9 mouse cellular contexts compared by ENCODE assay signal in the genomic region with DNA sequence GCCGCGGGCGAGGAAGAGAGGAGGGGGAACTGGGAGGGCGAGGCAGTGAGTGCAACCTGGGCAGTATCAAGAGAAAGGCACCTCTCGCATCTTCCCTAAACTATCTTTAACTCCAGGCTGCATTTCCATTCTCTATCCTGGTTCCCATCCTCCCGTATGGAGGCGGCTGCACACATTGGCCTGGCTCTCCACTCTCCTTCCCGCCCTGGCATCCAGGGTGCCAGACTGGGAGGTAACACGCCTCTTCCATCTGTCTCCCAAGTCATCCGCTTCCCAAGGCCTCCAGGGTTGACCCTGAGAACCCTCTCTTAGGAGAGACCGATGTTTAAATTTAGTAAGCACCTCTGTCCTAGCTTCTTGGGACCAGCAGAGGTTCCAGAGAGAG. TPM values are rescaled to one million over a fixed set of nuclear protein-coding genes. Genes with fewer than 3 reads are reported as not detected.
DNase-seq lines count a peak whose midpoint lies in the region; ATAC-seq and TF ChIP-seq lines count a peak whose summit lies in the region.
"Had no signal": no experiment of that assay in that cellular context is flagged by ENCODE, and none has a peak within 500 bp of the region (broad histone marks: within the 10 kb centered on the region; RNA-seq: fewer than 3 reads in every experiment).

No protein-coding gene starts in this region.

- no peak for ATAC-seq in midbrain, postnatal 0 days (ENCODE audit: low FRiP score)
- ATAC-seq in inflammation-experienced regulatory T-cells, adult 6 months: no peak

- peaks cover 17% of the 10 kb centered on the region for H3K4me1 ChIP-seq in midbrain, postnatal 0 days (ENCODE audit: insufficient read depth, low read length)

- H3K36me3 ChIP-seq in midbrain, postnatal 0 days (ENCODE audit: insufficient read depth, low read length): no peaks in the 10 kb centered on the region

- DNase-seq in gastrocnemius, postnatal 14 days: peak; percentile 24
- DNase-seq in gastrocnemius, postnatal 36 days: no peak
- DNase-seq in cerebellum, adult 11 months: peak; percentile 62
- DNase-seq in frontal cortex, postnatal 36 days (ENCODE audit: low spot score in 2 of 2): peak; percentile 60 to 66
- DNase-seq in left cerebral cortex, postnatal 36 days (ENCODE audit: low spot score in 2 of 2): peak; percentile 52 to 70
- peak; percentile 45 for DNase-seq in midbrain, postnatal 0 days (ENCODE audit: low spot score)
- no peak for DNase-seq in embryo, embryonic 10.5 days (ENCODE audit: low spot score)

- 0% methylated on average over 7 of the region's 11 CpGs for WGBS in midbrain, postnatal 0 days

- peak overlapping the region; percentile 73 for H3K4me3 ChIP-seq in midbrain, postnatal 0 days (ENCODE audit: low read depth, low read length)

- H3K27ac ChIP-seq in midbrain, postnatal 0 days (ENCODE audit: low read depth, low read length): peak overlapping the region; percentile 91
- H3K27ac ChIP-seq: macrophage had no signal

- H3K9ac ChIP-seq in midbrain, postnatal 0 days (replicated peaks; ENCODE audit: low read length, poor library complexity, severe bottlenecking): peak overlapping the region; percentile 87

- peak overlapping the region; percentile 94 for H3K4me2 ChIP-seq in midbrain, postnatal 0 days (ENCODE audit: low read depth, low read length, poor library complexity, severe bottlenecking)

- no peaks in the 10 kb centered on the region for H3K27me3 ChIP-seq in midbrain, postnatal 0 days (ENCODE audit: insufficient read depth, low read length)

- no peaks in the 10 kb centered on the region for H3K9me3 ChIP-seq in midbrain, postnatal 0 days (ENCODE audit: low read length)

- intact Hi-C loops in gastrocnemius, postnatal 14 days (cut with DNase I; ENCODE audit: low total_unique reads): no loop called here
- intact Hi-C loops in gastrocnemius, postnatal 36 days (cut with DNase I): no loop called here
- intact Hi-C loops in left cerebral cortex, postnatal 36 days (cut with DNase I): loop anchor here (1.0 kb wide), 2 partner anchors 24 to 92 kb away; no protein-coding TSS in a partner anchor

- no peak for TF ChIP-seq CTCF in midbrain, postnatal 0 days (IDR thresholded peaks at IDR 0.05)

RNA-seq across cellular contexts. Expression of gene Adgrl1, which starts 24.3 kb away (rescaled TPM):
- 10 to 100 TPM; 16.2 to 17.2 TPM for total RNA-seq in gastrocnemius, postnatal 14 days (2021)
- 10 to 100 TPM; 20.8 to 26.0 TPM for total RNA-seq in gastrocnemius, postnatal 36 days (2021)
- 100 to 1,000 TPM; 422 to 433 TPM for total RNA-seq in left cerebral cortex, postnatal 36 days (2021)
- total RNA-seq in midbrain, postnatal 0 days (2014; rRNA removed): 394 and 593 TPM in 2 replicates
- 55.5 and 55.9 TPM in 2 replicates for polyA plus RNA-seq in midbrain, postnatal 0 days (2015; fragmentation: Nextera tagmentation; extraction: Ambion mirVana)
- 10 to 100 TPM in 2 of 3 experiments, 1 to 10 TPM in 1; 5.1 to 13.8 (median 11.3) TPM for polyA plus RNA-seq in inflammation-experienced regulatory T-cells, adult 6 months (2017; shearing (Covaris generic))

Comparison
In these comparisons a context has a peak if more than half of its experiments do, and no peak if none do; other contexts are left out.
1. DNase-seq: peak in gastrocnemius, postnatal 14 days (single experiment), cerebellum, adult 11 months (single experiment), frontal cortex, postnatal 36 days (2 of 2), left cerebral cortex, postnatal 36 days (2 of 2) and midbrain, postnatal 0 days (single experiment); none in gastrocnemius, postnatal 36 days (0 of 2) and embryo, embryonic 10.5 days (single experiment).
2. RNA of gene Adgrl1, which starts 24.3 kb away (total RNA-seq): 394 to 593 TPM in midbrain, postnatal 0 days and 422 to 433 TPM in left cerebral cortex, postnatal 36 days; 20.8 to 26.0 TPM in gastrocnemius, postnatal 36 days and 16.2 to 17.2 TPM in gastrocnemius, postnatal 14 days; every median in the first group is over 10 times any median in the second.